Mouse (Mus musculus) testis, adult 2 months (tissue): Measurements from ENCODE around the gene St3gal3. TPM values are rescaled to one million over a fixed set of nuclear protein-coding genes. Genes with fewer than 3 reads are reported as not detected.

Experiments
- H3K27ac ChIP-seq: fragments of 200-500 bp; 2 replicates; pipeline ENCODE4 v1.5.1; 2012; ENCODE audit warnings: low read depth, low read length; ENCODE audit not compliant: control insufficient read depth, insufficient read depth
- H3K27me3 ChIP-seq: fragments of 200-500 bp; 2 replicates; pipeline ENCODE4 v1.6.1; 2012; ENCODE audit warnings: mild to moderate bottlenecking, low read length, moderate library complexity; ENCODE audit not compliant: control insufficient read depth, insufficient read depth
- H3K36me3 ChIP-seq: fragments of 200-500 bp; 2 replicates; pipeline ENCODE4 v1.6.1; 2012; ENCODE audit warnings: mild to moderate bottlenecking, low read length; ENCODE audit not compliant: control insufficient read depth, insufficient read depth
- H3K4me1 ChIP-seq: fragments of 200-500 bp; 2 replicates; pipeline ENCODE4 v1.6.1; 2012; ENCODE audit warnings: low read length; ENCODE audit not compliant: control insufficient read depth, insufficient read depth
- H3K4me3 ChIP-seq: fragments of 200-500 bp; 2 replicates; pipeline ENCODE4 v1.5.1; 2012; ENCODE audit warnings: low read depth, mild to moderate bottlenecking, low read length, moderate library complexity, mixed read lengths; ENCODE audit not compliant: control insufficient read depth
- CTCF ChIP-seq: fragments of 200-500 bp; IDR thresholded peaks from 2 replicates; pipeline ENCODE4 v1.5.1; 2012; ENCODE audit warnings: low read depth, mild to moderate bottlenecking, inconsistent platforms, low read length, moderate library complexity; ENCODE audit not compliant: control insufficient read depth, insufficient read depth, insufficient replicate concordance
- POLR2A ChIP-seq: fragments of 200-500 bp; IDR thresholded peaks from 2 replicates; pipeline ENCODE4 v1.6.1; 2012; ENCODE audit warnings: low read depth, mild to moderate bottlenecking, inconsistent platforms, low read length, moderate library complexity; ENCODE audit not compliant: control insufficient read depth
- polyA plus RNA-seq: library from polyadenylated mRNA; depleted of rRNA; stranded (reverse); fragments of >200 nt; gene quantifications from 2 replicates; pipeline ENCODE4 v1.2.3, GENCODE M21; 2012

The St3gal3 gene
- polyA plus RNA-seq, 1 experiment: 3.4 TPM

GRCm38 (mm10) chr4:118162123-118162522 lies 27.4 kb upstream of the St3gal3 start:
- peaks cover 6% of the 10 kb centered on the region for H3K36me3 ChIP-seq
- H3K27ac ChIP-seq: no peak overlapping the region
- H3K4me1 ChIP-seq: no peaks in the 10 kb centered on the region
- TF ChIP-seq CTCF: no peak
- no peak for TF ChIP-seq POLR2A
- H3K27me3 ChIP-seq: no peaks in the 10 kb centered on the region
- no peak overlapping the region for H3K4me3 ChIP-seq

- no peak for TF ChIP-seq CTCF
- TF ChIP-seq POLR2A: no peak
- Histone ChIP-seq H3K4me1 (no peaks in the 10 kb centered on the region), H3K36me3 (peaks cover 6% of the 10 kb centered on the region), H3K27me3 (no peaks in the 10 kb centered on the region), H3K27ac (no peak overlapping the region), H3K4me3 (no peak overlapping the region)
Measured at GRCm38 (mm10) chr4:118157666-118158065, 23.0 kb upstream of the St3gal3 start.

GRCm38 (mm10) chr4:118156559-118156958 lies 21.8 kb upstream of the St3gal3 start:
- Histone ChIP-seq H3K4me3 (no peak overlapping the region), H3K27me3 (no peaks in the 10 kb centered on the region), H3K4me1 (no peaks in the 10 kb centered on the region), H3K36me3 (peaks cover 4% of the 10 kb centered on the region), H3K27ac (no peak overlapping the region)
- TF ChIP-seq POLR2A: no peak

- H3K4me3 ChIP-seq: no peak overlapping the region
- no peaks in the 10 kb centered on the region for H3K4me1 ChIP-seq
- H3K27ac ChIP-seq: no peak overlapping the region
- peaks cover 4% of the 10 kb centered on the region for H3K36me3 ChIP-seq
- no peak for TF ChIP-seq POLR2A
- no peak for TF ChIP-seq CTCF
- no peaks in the 10 kb centered on the region for H3K27me3 ChIP-seq
Measured at GRCm38 (mm10) chr4:118154889-118155288, 20.2 kb upstream of the St3gal3 start.

- no peaks in the 10 kb centered on the region for H3K4me1 ChIP-seq
- H3K27ac ChIP-seq: no peak overlapping the region
- no peaks in the 10 kb centered on the region; the same call in none of the 2 replicates for H3K36me3 ChIP-seq
- TF ChIP-seq POLR2A (no peak), CTCF (no peak)
- no peak overlapping the region for H3K4me3 ChIP-seq
- H3K27me3 ChIP-seq: no peaks in the 10 kb centered on the region
Measured at GRCm38 (mm10) chr4:118152020-118152785, 17.5 kb upstream of the St3gal3 start.

- Histone ChIP-seq H3K4me1 (no peaks in the 10 kb centered on the region), H3K27me3 (no peaks in the 10 kb centered on the region), H3K4me3 (no peak overlapping the region), H3K27ac (no peak overlapping the region), H3K36me3 (peaks cover 1% of the 10 kb centered on the region)
- no peak for TF ChIP-seq CTCF
- no peak for TF ChIP-seq POLR2A
Measured at GRCm38 (mm10) chr4:118150804-118151203, 16.1 kb upstream of the St3gal3 start.

- Histone ChIP-seq H3K27me3 (no peaks in the 10 kb centered on the region), H3K4me3 (no peak overlapping the region), H3K36me3 (peaks cover 1% of the 10 kb centered on the region), H3K4me1 (no peaks in the 10 kb centered on the region), H3K27ac (no peak overlapping the region)
- TF ChIP-seq CTCF (no peak), POLR2A (no peak)
Measured at GRCm38 (mm10) chr4:118149956-118150680, 15.4 kb upstream of the St3gal3 start.
